Mouse (Mus musculus) olfactory bulb, adult 2 months (tissue): ENCODE data around the gene Snai3.

Experiments
- CTCF ChIP-seq: fragments of 200-500 bp; IDR thresholded peaks from 2 replicates; pipeline ENCODE4 v1.5.1; 2012; ENCODE audit warnings: low read depth, mild to moderate bottlenecking, low read length, moderate library complexity; ENCODE audit not compliant: insufficient read depth
- POLR2A ChIP-seq: fragments of 200-500 bp; IDR thresholded peaks from 2 replicates; pipeline ENCODE4 v1.6.1; 2012; ENCODE audit warnings: mild to moderate bottlenecking, low read depth, low read length, moderate library complexity; ENCODE audit not compliant: insufficient read depth

DNA sequence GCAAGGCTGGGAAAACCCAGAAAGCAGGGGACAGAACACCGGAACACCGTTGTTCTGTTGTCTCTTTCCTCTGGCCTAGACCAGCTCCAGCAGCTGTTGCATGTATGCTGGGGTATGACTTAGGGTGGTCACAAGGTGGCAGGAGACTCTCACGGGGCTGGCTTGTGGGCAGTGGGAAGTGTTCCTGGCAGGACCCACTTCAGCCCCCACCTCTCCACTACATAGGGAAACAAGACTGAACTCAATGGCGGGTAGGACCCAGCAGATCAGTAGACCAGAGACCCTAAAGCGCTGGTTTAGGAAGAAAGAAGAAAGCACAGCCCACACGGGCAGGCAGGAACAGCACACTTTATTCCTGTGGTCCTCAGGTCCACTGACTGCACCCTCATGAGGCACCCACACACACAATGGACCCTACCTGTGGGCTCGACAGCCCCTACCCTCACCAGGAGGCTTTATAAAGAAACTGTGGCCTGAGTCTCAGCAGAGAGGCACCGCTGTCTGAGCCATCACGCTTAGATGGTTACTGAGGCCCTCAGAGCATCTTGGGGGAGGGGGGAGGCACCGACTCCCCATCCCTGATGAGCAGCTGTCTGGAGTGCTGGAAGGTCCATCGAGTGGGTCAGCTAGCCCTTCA, 27.1 kb downstream of the Snai3 start:
- TF ChIP-seq CTCF, result no peak
- no peak for TF ChIP-seq POLR2A
